ENCODE assay signal across 8 mouse cellular contexts in the genomic region with DNA sequence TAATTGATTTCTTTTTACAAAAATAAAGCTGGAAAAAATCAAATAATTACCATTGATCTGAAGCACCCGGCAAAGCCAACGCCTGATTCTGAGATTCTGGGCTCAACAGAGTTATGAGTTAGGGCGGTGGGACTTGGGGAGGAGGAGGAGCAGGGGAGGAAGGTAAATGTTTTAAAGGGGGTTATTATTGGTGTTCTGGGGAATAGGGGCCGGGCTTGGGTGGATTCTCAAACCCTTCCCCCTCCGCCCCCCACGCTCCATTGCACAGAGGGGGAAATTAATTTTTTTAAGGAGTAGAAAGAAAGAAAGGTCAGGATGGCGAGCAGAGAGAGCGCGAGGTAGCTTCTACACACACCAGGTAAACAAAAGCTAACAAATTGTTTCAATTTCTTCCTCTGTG. TPM values are rescaled to one million over a fixed set of nuclear protein-coding genes. Genes with fewer than 3 reads are reported as not detected.
DNase-seq lines count a peak whose midpoint lies in the region; ATAC-seq and TF ChIP-seq lines count a peak whose summit lies in the region.

No protein-coding gene starts in this region.

- peak; percentile 75 to 77 for DNase-seq in cerebellum, adult 2 months
- no peak for DNase-seq in cerebellum, postnatal 4 days (ENCODE audit: low spot score in 2 of 2)
- no peak for DNase-seq in lung, postnatal 14 days
- DNase-seq in skeletal muscle tissue, adult 2 months (ENCODE audit: low read depth, low spot score): peak; percentile 50
- no peak for DNase-seq in spleen, postnatal 4 days (ENCODE audit: low spot score in 2 of 2)

- H3K4me3 ChIP-seq in cerebellum, adult 2 months (replicated peaks; ENCODE audit: insufficient read depth, low read depth, low read length): peak overlapping the region; percentile 83
- H3K4me3 ChIP-seq in lung, embryonic 16.5 days (ENCODE audit: low read length): peak overlapping the region; percentile 41
- peak overlapping the region; percentile 22 for H3K4me3 ChIP-seq in intestine, embryonic 15.5 days (replicated peaks)

- H3K9me3 ChIP-seq in lung, embryonic 16.5 days (ENCODE audit: control insufficient read depth, low read length): no peaks in the 10 kb centered on the region
- no peaks in the 10 kb centered on the region for H3K9me3 ChIP-seq in intestine, embryonic 15.5 days

- peak overlapping the region; percentile 54 for H3K9ac ChIP-seq in lung, embryonic 16.5 days (ENCODE audit: low read length)
- 0 out of 2 replicates have a peak overlapping the region, but pooled peaks have one; percentile 14 for H3K9ac ChIP-seq in intestine, embryonic 15.5 days

- H3K36me3 ChIP-seq in lung, embryonic 16.5 days (ENCODE audit: control insufficient read depth, insufficient read depth, low read length): peaks cover 5% of the 10 kb centered on the region
- no peaks in the 10 kb centered on the region for H3K36me3 ChIP-seq in intestine, embryonic 15.5 days

- H3K27me3 ChIP-seq in cerebellum, adult 2 months (ENCODE audit: control insufficient read depth, insufficient read depth, low read length): no peaks in the 10 kb centered on the region
- no peaks in the 10 kb centered on the region; the same call in 1 of the 2 replicates for H3K27me3 ChIP-seq in lung, embryonic 16.5 days (ENCODE audit: control insufficient read depth, insufficient read depth, low read depth, low read length)
- peaks cover 56% of the 10 kb centered on the region for H3K27me3 ChIP-seq in intestine, embryonic 15.5 days (replicated peaks)

- peak; percentile 3; the same call in 1 of the 2 replicates for ATAC-seq in lung, embryonic 16.5 days (ENCODE audit: low read depth)
- ATAC-seq in intestine, embryonic 15.5 days: no peak
- no peak for ATAC-seq in CD4-positive, CD25-positive, alpha-beta regulatory T cell, adult 4 months

- no peak for TF ChIP-seq CTCF in cerebellum, adult 2 months (IDR thresholded peaks at IDR 0.05; ENCODE audit: borderline replicate concordance, insufficient read depth, low read depth, low read length)

- WGBS in cerebellum, adult 2 months: under 1% methylated on average over 9 of the region's 9 CpGs
- 11% methylated on average over 9 of the region's 9 CpGs for WGBS in lung, embryonic 16.5 days
- 4% methylated on average over 9 of the region's 9 CpGs for WGBS in intestine, embryonic 15.5 days

- H3K4me2 ChIP-seq in lung, embryonic 16.5 days (ENCODE audit: low read depth, low read length): peak overlapping the region; percentile 62
- peak overlapping the region; percentile 50 for H3K4me2 ChIP-seq in intestine, embryonic 15.5 days (replicated peaks)

- peak; percentile 26; the same call in 1 of the 2 replicates for TF ChIP-seq POLR2A in cerebellum, adult 2 months (IDR thresholded peaks at IDR 0.05; ENCODE audit: borderline replicate concordance, insufficient read depth, low read length)

- H3K27ac ChIP-seq in cerebellum, adult 2 months (ENCODE audit: insufficient read depth, low read length): peak overlapping the region; percentile 97
- peak overlapping the region; percentile 95 for H3K27ac ChIP-seq in lung, embryonic 16.5 days (ENCODE audit: low read length)
- H3K27ac ChIP-seq in intestine, embryonic 15.5 days: no peak overlapping the region

- H3K4me1 ChIP-seq in cerebellum, adult 2 months (ENCODE audit: control insufficient read depth, insufficient read depth, low read length): peaks cover 28% of the 10 kb centered on the region
- peaks cover 63% of the 10 kb centered on the region for H3K4me1 ChIP-seq in lung, embryonic 16.5 days (replicated peaks; ENCODE audit: control insufficient read depth, insufficient read depth, low read length)
- H3K4me1 ChIP-seq in intestine, embryonic 15.5 days (replicated peaks): peaks cover 42% of the 10 kb centered on the region

RNA-seq across cellular contexts. Expression of gene Nfix, which starts 26.8 kb away (rescaled TPM):
- polyA plus RNA-seq in cerebellum, adult 2 months (2012; rRNA removed): 98.5 and 105 TPM in 2 replicates
- 43.9 and 44.6 TPM in 2 replicates for polyA plus RNA-seq in lung, embryonic 16.5 days (2015; fragmentation: Nextera tagmentation; extraction: Ambion mirVana)
- 14.2 and 14.8 TPM in 2 replicates for polyA plus RNA-seq in intestine, embryonic 15.5 days (2015; fragmentation: Nextera tagmentation; extraction: Ambion mirVana)
- 1 to 10 TPM; 2.8 to 7.2 TPM for polyA plus RNA-seq in CD4-positive, CD25-positive, alpha-beta regulatory T cell, adult 4 months (2017; shearing (Covaris generic))

RNA-seq across cellular contexts. Expression of gene Dand5, which starts 49.3 kb away (rescaled TPM):
- polyA plus RNA-seq in cerebellum, adult 2 months (2012; rRNA removed): 16.1 and 16.2 TPM in 2 replicates
- 6.3 and 6.5 TPM in 2 replicates for polyA plus RNA-seq in lung, embryonic 16.5 days (2015; fragmentation: Nextera tagmentation; extraction: Ambion mirVana)
- polyA plus RNA-seq in intestine, embryonic 15.5 days (2015; fragmentation: Nextera tagmentation; extraction: Ambion mirVana): 4.5 and 5.3 TPM in 2 replicates
- polyA plus RNA-seq in CD4-positive, CD25-positive, alpha-beta regulatory T cell, adult 4 months (2017; shearing (Covaris generic)): 1 to 10 TPM; 4.9 to 7.6 TPM

RNA-seq across cellular contexts. Expression of gene G430095P16Rik, which starts 50.5 kb away (rescaled TPM):
- polyA plus RNA-seq in cerebellum, adult 2 months (2012; rRNA removed): 0.27 and 0.33 TPM in 2 replicates
- polyA plus RNA-seq in lung, embryonic 16.5 days (2015; fragmentation: Nextera tagmentation; extraction: Ambion mirVana): 3.1 and 3.7 TPM in 2 replicates
- polyA plus RNA-seq in intestine, embryonic 15.5 days (2015; fragmentation: Nextera tagmentation; extraction: Ambion mirVana): 3.1 and 3.7 TPM in 2 replicates
- polyA plus RNA-seq in CD4-positive, CD25-positive, alpha-beta regulatory T cell, adult 4 months (2017; shearing (Covaris generic)): 10 to 100 TPM; 24.3 to 28.6 TPM

RNA-seq across cellular contexts. Expression of gene Gadd45gip1, which starts 58.0 kb away (rescaled TPM):
- polyA plus RNA-seq in cerebellum, adult 2 months (2012; rRNA removed): 45.3 and 45.5 TPM in 2 replicates
- polyA plus RNA-seq in lung, embryonic 16.5 days (2015; fragmentation: Nextera tagmentation; extraction: Ambion mirVana): 38.6 and 43.0 TPM in 2 replicates
- polyA plus RNA-seq in intestine, embryonic 15.5 days (2015; fragmentation: Nextera tagmentation; extraction: Ambion mirVana): 61.7 and 62.6 TPM in 2 replicates
- 10 to 100 TPM; 14.3 to 16.4 TPM for polyA plus RNA-seq in CD4-positive, CD25-positive, alpha-beta regulatory T cell, adult 4 months (2017; shearing (Covaris generic))

Comparison
In these comparisons a context has a peak if more than half of its experiments do, and no peak if none do; other contexts are left out.
1. DNase-seq: peak in cerebellum, adult 2 months (2 of 2) and skeletal muscle tissue, adult 2 months (single experiment); none in cerebellum, postnatal 4 days (0 of 2), lung, postnatal 14 days (single experiment) and spleen, postnatal 4 days (0 of 2).
2. H3K4me3 ChIP-seq: peak in every context shown above with its lines; median percentile 83 in cerebellum, adult 2 months; 41 in lung, embryonic 16.5 days; 22 in intestine, embryonic 15.5 days.